In genomic region chr11:80302536-80302935, GRCm38 (mm10) we compare ENCODE assay signal across 8 mouse cellular contexts. TPM values are rescaled to one million over a fixed set of nuclear protein-coding genes. Genes with fewer than 3 reads are reported as not detected.
DNase-seq lines count a peak whose midpoint lies in the region; ATAC-seq and TF ChIP-seq lines count a peak whose summit lies in the region.

No protein-coding gene starts in this region.

- H3K9ac ChIP-seq in embryonic facial prominence, embryonic 12.5 days: no peak overlapping the region
- no peak overlapping the region for H3K9ac ChIP-seq in heart, adult 2 months (ENCODE audit: low read depth, low read length)

- no peaks in the 10 kb centered on the region for H3K9me3 ChIP-seq in embryonic facial prominence, embryonic 12.5 days
- H3K9me3 ChIP-seq in midbrain, embryonic 10.5 days (replicated peaks): peaks cover 6% of the 10 kb centered on the region

- no peak for TF ChIP-seq EP300 in heart, adult 2 months (IDR thresholded peaks at IDR 0.05; ENCODE audit: insufficient read depth, low read depth, low read length)

- DNase-seq in adrenal gland, adult (ENCODE audit: inconsistent age in 2 of 2, low spot score in 1 of 2): peak; percentile 80 to 88
- DNase-seq in adrenal gland, postnatal 4 days (ENCODE audit: low spot score in 2 of 2): no peak
- DNase-seq in heart, adult 2 months: peak; percentile 78
- peak; percentile 77 for DNase-seq in kidney, adult 18-20 months
- peak; percentile 46 to 69 for DNase-seq in left cerebral cortex, postnatal 36 days (ENCODE audit: low spot score in 2 of 2)
- peak; percentile 69 for DNase-seq in midbrain, embryonic 10.5 days (ENCODE audit: low spot score)
- DNase-seq in right cerebral cortex, postnatal 4 days: peak; percentile 66

- H3K4me1 ChIP-seq in embryonic facial prominence, embryonic 12.5 days: peaks cover 24% of the 10 kb centered on the region
- H3K4me1 ChIP-seq in heart, adult 2 months (ENCODE audit: control insufficient read depth, insufficient read depth, low read length): peaks cover 2% of the 10 kb centered on the region; the same call in 1 of the 2 replicates
- peaks cover 57% of the 10 kb centered on the region for H3K4me1 ChIP-seq in midbrain, embryonic 10.5 days

- 3% methylated on average over 11 of the region's 11 CpGs for WGBS in embryonic facial prominence, embryonic 12.5 days
- 8% methylated on average over 11 of the region's 11 CpGs for WGBS in heart, adult 2 months
- 4% methylated on average over 11 of the region's 11 CpGs for WGBS in midbrain, embryonic 10.5 days

- H3K27ac ChIP-seq in embryonic facial prominence, embryonic 12.5 days: no peak overlapping the region
- H3K27ac ChIP-seq in heart, adult 2 months: no peak overlapping the region
- H3K27ac ChIP-seq in midbrain, embryonic 10.5 days (replicated peaks): peak overlapping the region; percentile 93; the same call in 1 of the 2 replicates

- no peaks in the 10 kb centered on the region for H3K36me3 ChIP-seq in embryonic facial prominence, embryonic 12.5 days
- no peaks in the 10 kb centered on the region for H3K36me3 ChIP-seq in heart, adult 2 months (ENCODE audit: control insufficient read depth, insufficient read depth, low read length)
- peaks cover 29% of the 10 kb centered on the region for H3K36me3 ChIP-seq in midbrain, embryonic 10.5 days

- H3K4me2 ChIP-seq in embryonic facial prominence, embryonic 12.5 days (replicated peaks): peak overlapping the region; percentile 99

- no peak for ATAC-seq in embryonic facial prominence, embryonic 12.5 days (ENCODE audit: insufficient number of reproducible peaks, insufficient read depth, low FRiP score, low TSS enrichment)

- no peaks in the 10 kb centered on the region for H3K79me2 ChIP-seq in heart, adult 2 months (replicated peaks; ENCODE audit: control insufficient read depth, insufficient read depth, low read length)

- intact Hi-C loops in heart, adult 2 months (cut with DNase I): loop anchor here (5.0 kb wide), 1 partner anchor 50 kb away; no protein-coding TSS in a partner anchor
- intact Hi-C loops in left cerebral cortex, postnatal 36 days (cut with DNase I): loop anchor here (5.0 kb wide), 1 partner anchor 50 kb away; no protein-coding TSS in a partner anchor

- peak; percentile 55; the same call in 1 of the 2 replicates for TF ChIP-seq POLR2A in heart, adult 2 months (IDR thresholded peaks at IDR 0.05; ENCODE audit: insufficient read depth, low read depth, low read length)

- peaks cover 49% of the 10 kb centered on the region for H3K27me3 ChIP-seq in embryonic facial prominence, embryonic 12.5 days
- no peaks in the 10 kb centered on the region for H3K27me3 ChIP-seq in heart, adult 2 months (ENCODE audit: control insufficient read depth, insufficient read depth, low read length)
- H3K27me3 ChIP-seq in midbrain, embryonic 10.5 days (ENCODE audit: low read depth, poor library complexity, severe bottlenecking): peaks cover 56% of the 10 kb centered on the region

- H3K4me3 ChIP-seq in embryonic facial prominence, embryonic 12.5 days: peak overlapping the region; percentile 69
- peak overlapping the region; percentile 79 for H3K4me3 ChIP-seq in heart, adult 2 months
- H3K4me3 ChIP-seq in midbrain, embryonic 10.5 days: peak overlapping the region; percentile 77

- no peak for TF ChIP-seq CTCF in heart, adult 2 months (IDR thresholded peaks at IDR 0.05)

RNA-seq across cellular contexts. Expression of gene Rhbdl3, which starts 1.8 kb away (rescaled TPM):
- 1 to 10 TPM; 3.9 to 4.6 TPM for total RNA-seq in adrenal gland, postnatal 4 days (2021)
- 6.4 and 7.0 TPM in 2 replicates for polyA plus RNA-seq in embryonic facial prominence, embryonic 12.5 days (2016; fragmentation: Nextera tagmentation; extraction: Ambion mirVana)
- total RNA-seq in heart, adult 2 months (2021): 10 to 100 TPM in 1 of 2 experiments, 1 to 10 TPM in 1; 6.8 to 11.1 TPM
- polyA plus RNA-seq in heart, adult 2 months (2012; rRNA removed): 9.4 and 12.6 TPM in 2 replicates
- 10 to 100 TPM; 19.8 to 29.7 TPM for total RNA-seq in left cerebral cortex, postnatal 36 days (2021)
- polyA plus RNA-seq in midbrain, embryonic 10.5 days (2016; fragmentation: Nextera tagmentation; extraction: Ambion mirVana): 12.6 and 14.7 TPM in 2 replicates

Comparison
In these comparisons a context has a peak if more than half of its experiments do, and no peak if none do; other contexts are left out.
1. DNase-seq: peak in adrenal gland, adult (2 of 2), heart, adult 2 months (2 of 2), kidney, adult 18-20 months (single experiment), left cerebral cortex, postnatal 36 days (2 of 2), midbrain, embryonic 10.5 days (single experiment) and right cerebral cortex, postnatal 4 days (single experiment); none in adrenal gland, postnatal 4 days (0 of 2).
2. Peak in every context shown above with its lines, with median percentiles within 50 percentile points of each other: H3K4me3 ChIP-seq.